Mouse (Mus musculus) kidney, embryonic 16.5 days (tissue): Measurements from ENCODE around the gene H2al1d. TPM values are rescaled to one million over a fixed set of nuclear protein-coding genes. Genes with fewer than 3 reads are reported as not detected.

Experiments
- polyA plus RNA-seq: library from polyadenylated mRNA; unstranded; fragments of >200 nt; fragmentation: Nextera tagmentation; extraction: Ambion mirVana; gene quantifications from 2 replicates; pipeline ENCODE4 v1.2.1, GENCODE M21; 2015

Gene H2al1d
- polyA plus RNA-seq, 1 experiment from 2014 or later: not detected

Other genes with a start within 250 kb of the H2al1d start
- gene H2al1a, start 9.6 kb upstream of the H2al1d start, polyA plus RNA-seq: not detected in 2 replicates
- not detected in 2 replicates for gene H2al1b, start 6.4 kb upstream of the H2al1d start, polyA plus RNA-seq
- not detected in 2 replicates for gene H2al1c, start 3.2 kb upstream of the H2al1d start, polyA plus RNA-seq
- gene H2al1e, start 3.1 kb downstream of the H2al1d start, polyA plus RNA-seq: not detected in 2 replicates
- gene H2al1f, start 6.3 kb downstream of the H2al1d start, polyA plus RNA-seq: not detected in 2 replicates
- gene H2al1g, start 9.4 kb downstream of the H2al1d start, polyA plus RNA-seq: not detected in 2 replicates
- not detected in 2 replicates for gene H2al1h, start 12.7 kb downstream of the H2al1d start, polyA plus RNA-seq
- gene H2al1i, start 15.8 kb downstream of the H2al1d start, polyA plus RNA-seq: not detected in 2 replicates
- not detected in 2 replicates for gene H2al1j, start 19.0 kb downstream of the H2al1d start, polyA plus RNA-seq